Mouse (Mus musculus) stomach, embryonic 14.5 days (tissue): Measurements from ENCODE around the gene Mindy1. TPM values are rescaled to one million over a fixed set of nuclear protein-coding genes. Genes with fewer than 3 reads are reported as not detected.

Experiments used
- ATAC-seq: fragments of 200-750 bp; cut with Nextera tagmentation; 2 replicates; pipeline ENCODE4 v1.8.0; 2017; ENCODE audit warnings: low read depth, moderate TSS enrichment; ENCODE audit not compliant: insufficient number of reproducible peaks, insufficient read depth, low FRiP score
- H3K27ac ChIP-seq: fragments of 300-500 bp; sonication (generic); 2 replicates; pipeline ENCODE4 v1.5.1; 2014; ENCODE audit warnings: mild to moderate bottlenecking, low read length, moderate library complexity, mixed read lengths
- H3K27me3 ChIP-seq: fragments of 300-500 bp; sonication (generic); 2 replicates; pipeline ENCODE4 v1.6.1; 2014; ENCODE audit warnings: low read length, control low read depth, mixed read lengths; ENCODE audit not compliant: control insufficient read depth, insufficient read depth
- H3K36me3 ChIP-seq: fragments of 300-500 bp; sonication (generic); 2 replicates; pipeline ENCODE4 v1.6.1; 2014; ENCODE audit warnings: mild to moderate bottlenecking, control low read depth, low read length, moderate library complexity, mixed read lengths; ENCODE audit not compliant: control insufficient read depth, insufficient read depth
- H3K4me1 ChIP-seq: fragments of 300-500 bp; sonication (generic); 2 replicates; pipeline ENCODE4 v1.6.1; 2014; ENCODE audit warnings: low read length, control low read depth, mixed read lengths; ENCODE audit not compliant: control insufficient read depth, insufficient read depth
- H3K4me2 ChIP-seq: fragments of 300-500 bp; sonication (generic); replicated peaks from 2 replicates; pipeline ENCODE4 v1.6.1; 2014; ENCODE audit warnings: low read depth, low read length, control low read depth
- H3K4me3 ChIP-seq: fragments of 300-500 bp; sonication (generic); 2 replicates; pipeline ENCODE4 v1.5.1; 2014; ENCODE audit warnings: low read depth, low read length, control low read depth
- H3K9ac ChIP-seq: fragments of 300-500 bp; sonication (generic); replicated peaks from 2 replicates; pipeline ENCODE4 v1.6.1; 2014; ENCODE audit warnings: low read depth, mild to moderate bottlenecking, control low read depth, low read length, moderate library complexity, mixed read lengths
- H3K9me3 ChIP-seq: fragments of 300-500 bp; sonication (generic); 2 replicates; pipeline ENCODE4 v1.6.1; 2016; ENCODE audit warnings: low read depth, low read length, control low read depth; ENCODE audit not compliant: control insufficient read depth
- WGBS: fragments of 180-500 bp; shearing (Covaris S2); extraction: QIAGEN DNeasy Blood & Tissue Kit; methylation state at CpG from one replicate; pipeline ENCODE4 v1.1.7; 2014; 5-methylcytosine and 5-hydroxymethylcytosine counted together
- polyA plus RNA-seq: library from polyadenylated mRNA; unstranded; fragments of >200 nt; fragmentation: Nextera tagmentation; extraction: Ambion mirVana; gene quantifications from 2 replicates; pipeline ENCODE4 v1.2.1, GENCODE M21; 2014

The Mindy1 gene
- polyA plus RNA-seq, 1 experiment from 2014 or later, result 51.1 TPM

GRCm38 (mm10) chr3:95274453-95274852 is 6.7 kb upstream of the Mindy1 start:
- no peak for ATAC-seq
- 94% methylated on average over 4 of the region's 4 CpGs for WGBS
- no peak overlapping the region for H3K4me2 ChIP-seq

GRCm38 (mm10) chr3:95275161-95275560 is 6.0 kb upstream of the Mindy1 start:
- Histone ChIP-seq H3K4me3 (no peak overlapping the region), H3K9me3 (no peaks in the 10 kb centered on the region), H3K27ac (no peak overlapping the region), H3K4me2 (no peak overlapping the region), H3K9ac (no peak overlapping the region), H3K4me1 (0 out of 2 replicates have a peak, but pooled peaks cover 5% of the 10 kb centered on the region), H3K27me3 (no peaks in the 10 kb centered on the region), H3K36me3 (no peaks in the 10 kb centered on the region)
- 59% methylated on average over 6 of the region's 6 CpGs for WGBS
- no peak for ATAC-seq

More at GRCm38 (mm10) chr3:95274453-95274852, 6.7 kb upstream of the Mindy1 start:
- Histone ChIP-seq H3K9ac (no peak overlapping the region), H3K27me3 (no peaks in the 10 kb centered on the region), H3K36me3 (no peaks in the 10 kb centered on the region), H3K27ac (no peak overlapping the region), H3K9me3 (no peaks in the 10 kb centered on the region), H3K4me1 (0 out of 2 replicates have a peak, but pooled peaks cover 5% of the 10 kb centered on the region), H3K4me3 (no peak overlapping the region)

GRCm38 (mm10) chr3:95276428-95276934 is 4.7 kb upstream of the Mindy1 start:
- H3K27me3 ChIP-seq, result no peaks in the 10 kb centered on the region
- H3K9me3 ChIP-seq, result no peaks in the 10 kb centered on the region
- no peaks in the 10 kb centered on the region for H3K36me3 ChIP-seq
- WGBS, result 69% methylated on average over 5 of the region's 5 CpGs
- no peak overlapping the region for H3K9ac ChIP-seq
- H3K27ac ChIP-seq, result no peak overlapping the region
- no peak overlapping the region for H3K4me2 ChIP-seq
- H3K4me1 ChIP-seq, result peaks cover 6% of the 10 kb centered on the region; the same call in 1 of the 2 replicates
- no peak overlapping the region for H3K4me3 ChIP-seq
- ATAC-seq, result no peak

GRCm38 (mm10) chr3:95277149-95277551 is 4.0 kb upstream of the Mindy1 start:
- Histone ChIP-seq H3K27ac (no peak overlapping the region), H3K9me3 (no peaks in the 10 kb centered on the region), H3K4me1 (peaks cover 6% of the 10 kb centered on the region; the same call in 1 of the 2 replicates), H3K4me2 (no peak overlapping the region), H3K36me3 (no peaks in the 10 kb centered on the region), H3K27me3 (no peaks in the 10 kb centered on the region), H3K4me3 (no peak overlapping the region), H3K9ac (no peak overlapping the region)
- WGBS, result 83% methylated on average over 1 of the region's 1 CpGs
- ATAC-seq, result no peak

- H3K27ac ChIP-seq, result peak overlapping the region; percentile 90; the same call in 1 of the 2 replicates
- H3K27me3 ChIP-seq, result no peaks in the 10 kb centered on the region
- H3K4me3 ChIP-seq, result peak overlapping the region; percentile 78
- peak overlapping the region; percentile 81; the same call in 1 of the 2 replicates for H3K9ac ChIP-seq
- WGBS, result 12% methylated on average over 8 of the region's 8 CpGs
- peaks cover 16% of the 10 kb centered on the region for H3K4me1 ChIP-seq
- H3K9me3 ChIP-seq, result no peaks in the 10 kb centered on the region
- H3K4me2 ChIP-seq, result peak overlapping the region; percentile 70
- no peak for ATAC-seq
- H3K36me3 ChIP-seq, result no peaks in the 10 kb centered on the region
Measured at GRCm38 (mm10) chr3:95280747-95281146, 398 bp upstream of the Mindy1 start.

- ATAC-seq, result no peak
- peak overlapping the region; percentile 72 for H3K9ac ChIP-seq
- H3K27me3 ChIP-seq, result no peaks in the 10 kb centered on the region
- WGBS, result 0% methylated on average over 11 of the region's 11 CpGs
- no peaks in the 10 kb centered on the region for H3K9me3 ChIP-seq
- H3K4me1 ChIP-seq, result peaks cover 14% of the 10 kb centered on the region
- peak overlapping the region; percentile 90 for H3K27ac ChIP-seq
- H3K4me3 ChIP-seq, result peak overlapping the region; percentile 78
- H3K4me2 ChIP-seq, result peak overlapping the region; percentile 70
- H3K36me3 ChIP-seq, result no peaks in the 10 kb centered on the region
Measured at GRCm38 (mm10) chr3:95282381-95282864, 1.3 kb downstream of the Mindy1 start.

GRCm38 (mm10) chr3:95282865-95283588 is 1.9 kb downstream of the Mindy1 start:
- H3K9me3 ChIP-seq, result no peaks in the 10 kb centered on the region
- WGBS, result under 1% methylated on average over 48 of the region's 51 CpGs
- peak overlapping the region; percentile 72 for H3K9ac ChIP-seq
- H3K27ac ChIP-seq, result peak overlapping the region; percentile 90
- peaks cover 13% of the 10 kb centered on the region for H3K4me1 ChIP-seq
- ATAC-seq, result peak; percentile 66
- H3K4me3 ChIP-seq, result peak overlapping the region; percentile 78
- H3K27me3 ChIP-seq, result no peaks in the 10 kb centered on the region
- peaks cover 4% of the 10 kb centered on the region for H3K36me3 ChIP-seq
- peak overlapping the region; percentile 70 for H3K4me2 ChIP-seq

- no peaks in the 10 kb centered on the region for H3K9me3 ChIP-seq
- H3K27ac ChIP-seq, result peak overlapping the region; percentile 90
- peak overlapping the region; percentile 70 for H3K4me2 ChIP-seq
- ATAC-seq, result no peak
- peaks cover 9% of the 10 kb centered on the region for H3K36me3 ChIP-seq
- WGBS, result 2% methylated on average over 7 of the region's 7 CpGs
- peak overlapping the region; percentile 78 for H3K4me3 ChIP-seq
- no peaks in the 10 kb centered on the region for H3K27me3 ChIP-seq
- peak overlapping the region; percentile 72 for H3K9ac ChIP-seq
- peaks cover 13% of the 10 kb centered on the region for H3K4me1 ChIP-seq
Measured at GRCm38 (mm10) chr3:95283589-95283941, 2.4 kb downstream of the Mindy1 start.
